Mouse (Mus musculus): ENCODE results near the gene Nkx2-5. TPM values are rescaled to one million over a fixed set of nuclear protein-coding genes. Genes with fewer than 3 reads are reported as not detected.

The Nkx2-5 gene
- polyA plus RNA-seq, 1 experiment = not detected

- no peaks in the 10 kb centered on the region for H3K36me3 ChIP-seq (ENCODE audit: control insufficient read depth, insufficient read depth, low read length)
- H3K27me3 ChIP-seq (replicated peaks; ENCODE audit: control insufficient read depth, insufficient read depth, low read length) = no peaks in the 10 kb centered on the region
- H3K27ac ChIP-seq (ENCODE audit: insufficient read depth, low read depth, low read length) = no peak overlapping the region
- TF ChIP-seq POLR2A (IDR thresholded peaks at IDR 0.05; ENCODE audit: low read depth, low read length) (no peak), CTCF (conservative IDR thresholded peaks at IDR 0.05; ENCODE audit: insufficient read depth, insufficient read length, low read depth, low read length) (no peak)
- no peaks in the 10 kb centered on the region for H3K4me1 ChIP-seq (ENCODE audit: control insufficient read depth, insufficient read depth, low read length)
- DNase-seq = no peak
- WGBS = 54% methylated on average over 3 of the region's 3 CpGs
- no peak overlapping the region for H3K4me3 ChIP-seq (ENCODE audit: insufficient read depth, low read depth, low read length)
Measured at GRCm38 (mm10) chr17:26872870-26873269, 28.1 kb upstream of the Nkx2-5 start.

- H3K27me3 ChIP-seq (replicated peaks; ENCODE audit: control insufficient read depth, insufficient read depth, low read length) = no peaks in the 10 kb centered on the region
- H3K36me3 ChIP-seq (ENCODE audit: control insufficient read depth, insufficient read depth, low read length) = no peaks in the 10 kb centered on the region
- DNase-seq = no peak
- TF ChIP-seq CTCF (conservative IDR thresholded peaks at IDR 0.05; ENCODE audit: insufficient read depth, insufficient read length, low read depth, low read length) = no peak
- TF ChIP-seq POLR2A (IDR thresholded peaks at IDR 0.05; ENCODE audit: low read depth, low read length) = no peak
- H3K27ac ChIP-seq (ENCODE audit: insufficient read depth, low read depth, low read length) = no peak overlapping the region
- WGBS = 35% methylated on average over 5 of the region's 5 CpGs
- no peaks in the 10 kb centered on the region for H3K4me1 ChIP-seq (ENCODE audit: control insufficient read depth, insufficient read depth, low read length)
- no peak overlapping the region for H3K4me3 ChIP-seq (ENCODE audit: insufficient read depth, low read depth, low read length)
Measured at GRCm38 (mm10) chr17:26868756-26869155, 23.9 kb upstream of the Nkx2-5 start.

GRCm38 (mm10) chr17:26865156-26865555 lies 20.3 kb upstream of the Nkx2-5 start:
- no peak overlapping the region for H3K27ac ChIP-seq (ENCODE audit: insufficient read depth, low read depth, low read length)
- WGBS = 55% methylated on average over 6 of the region's 6 CpGs

GRCm38 (mm10) chr17:26864343-26864742 lies 19.5 kb upstream of the Nkx2-5 start:
- WGBS = 38% methylated on average over 5 of the region's 5 CpGs

More at GRCm38 (mm10) chr17:26865156-26865555, 20.3 kb upstream of the Nkx2-5 start:
- no peaks in the 10 kb centered on the region for H3K36me3 ChIP-seq (ENCODE audit: control insufficient read depth, insufficient read depth, low read length)
- H3K4me3 ChIP-seq (ENCODE audit: insufficient read depth, low read depth, low read length) = no peak overlapping the region
- TF ChIP-seq POLR2A (IDR thresholded peaks at IDR 0.05; ENCODE audit: low read depth, low read length) (no peak), CTCF (conservative IDR thresholded peaks at IDR 0.05; ENCODE audit: insufficient read depth, insufficient read length, low read depth, low read length) (no peak)
- no peaks in the 10 kb centered on the region for H3K4me1 ChIP-seq (ENCODE audit: control insufficient read depth, insufficient read depth, low read length)
- DNase-seq = no peak
- peaks cover 2% of the 10 kb centered on the region; the same call in 1 of the 2 replicates for H3K27me3 ChIP-seq (replicated peaks; ENCODE audit: control insufficient read depth, insufficient read depth, low read length)

GRCm38 (mm10) chr17:26861793-26862192 lies 17.0 kb upstream of the Nkx2-5 start:
- DNase-seq = no peak
- Histone ChIP-seq H3K27ac (ENCODE audit: insufficient read depth, low read depth, low read length) (no peak overlapping the region), H3K27me3 (replicated peaks; ENCODE audit: control insufficient read depth, insufficient read depth, low read length) (peaks cover 2% of the 10 kb centered on the region; the same call in 1 of the 2 replicates), H3K36me3 (ENCODE audit: control insufficient read depth, insufficient read depth, low read length) (no peaks in the 10 kb centered on the region), H3K4me1 (ENCODE audit: control insufficient read depth, insufficient read depth, low read length) (no peaks in the 10 kb centered on the region), H3K4me3 (ENCODE audit: insufficient read depth, low read depth, low read length) (no peak overlapping the region)
- WGBS = 45% methylated on average over 4 of the region's 4 CpGs
- TF ChIP-seq POLR2A (IDR thresholded peaks at IDR 0.05; ENCODE audit: low read depth, low read length) = no peak
- TF ChIP-seq CTCF (conservative IDR thresholded peaks at IDR 0.05; ENCODE audit: insufficient read depth, insufficient read length, low read depth, low read length) = no peak

More at GRCm38 (mm10) chr17:26864343-26864742, 19.5 kb upstream of the Nkx2-5 start:
- Histone ChIP-seq H3K4me1 (ENCODE audit: control insufficient read depth, insufficient read depth, low read length) (no peaks in the 10 kb centered on the region), H3K36me3 (ENCODE audit: control insufficient read depth, insufficient read depth, low read length) (no peaks in the 10 kb centered on the region), H3K4me3 (ENCODE audit: insufficient read depth, low read depth, low read length) (no peak overlapping the region), H3K27ac (ENCODE audit: insufficient read depth, low read depth, low read length) (no peak overlapping the region), H3K27me3 (replicated peaks; ENCODE audit: control insufficient read depth, insufficient read depth, low read length) (peaks cover 2% of the 10 kb centered on the region; the same call in 1 of the 2 replicates)
- DNase-seq = no peak
- TF ChIP-seq CTCF (conservative IDR thresholded peaks at IDR 0.05; ENCODE audit: insufficient read depth, insufficient read length, low read depth, low read length) (no peak), POLR2A (IDR thresholded peaks at IDR 0.05; ENCODE audit: low read depth, low read length) (no peak)

GRCm38 (mm10) chr17:26861383-26861782 lies 16.6 kb upstream of the Nkx2-5 start:
- H3K27ac ChIP-seq (ENCODE audit: insufficient read depth, low read depth, low read length) = no peak overlapping the region
- peaks cover 2% of the 10 kb centered on the region; the same call in 1 of the 2 replicates for H3K27me3 ChIP-seq (replicated peaks; ENCODE audit: control insufficient read depth, insufficient read depth, low read length)
- no peaks in the 10 kb centered on the region for H3K4me1 ChIP-seq (ENCODE audit: control insufficient read depth, insufficient read depth, low read length)
- H3K4me3 ChIP-seq (ENCODE audit: insufficient read depth, low read depth, low read length) = no peak overlapping the region
- TF ChIP-seq CTCF (conservative IDR thresholded peaks at IDR 0.05; ENCODE audit: insufficient read depth, insufficient read length, low read depth, low read length) = no peak
- TF ChIP-seq POLR2A (IDR thresholded peaks at IDR 0.05; ENCODE audit: low read depth, low read length) = no peak
- peak; percentile 26 for DNase-seq
- 4% methylated on average over 6 of the region's 6 CpGs for WGBS
- H3K36me3 ChIP-seq (ENCODE audit: control insufficient read depth, insufficient read depth, low read length) = no peaks in the 10 kb centered on the region

GRCm38 (mm10) chr17:26860906-26861305 lies 16.1 kb upstream of the Nkx2-5 start:
- H3K27ac ChIP-seq (ENCODE audit: insufficient read depth, low read depth, low read length) = no peak overlapping the region
- no peak overlapping the region for H3K4me3 ChIP-seq (ENCODE audit: insufficient read depth, low read depth, low read length)
- TF ChIP-seq POLR2A (IDR thresholded peaks at IDR 0.05; ENCODE audit: low read depth, low read length) (no peak), CTCF (conservative IDR thresholded peaks at IDR 0.05; ENCODE audit: insufficient read depth, insufficient read length, low read depth, low read length) (no peak)
- 20% methylated on average over 4 of the region's 4 CpGs for WGBS
- no peaks in the 10 kb centered on the region for H3K4me1 ChIP-seq (ENCODE audit: control insufficient read depth, insufficient read depth, low read length)
- no peaks in the 10 kb centered on the region for H3K36me3 ChIP-seq (ENCODE audit: control insufficient read depth, insufficient read depth, low read length)
- no peak for DNase-seq
- peaks cover 2% of the 10 kb centered on the region; the same call in 1 of the 2 replicates for H3K27me3 ChIP-seq (replicated peaks; ENCODE audit: control insufficient read depth, insufficient read depth, low read length)
